ENCODE assay signal across 16 mouse cellular contexts in genomic region chr14:50955487-50955886, GRCm38 (mm10). TPM values are rescaled to one million over a fixed set of nuclear protein-coding genes. Genes with fewer than 3 reads are reported as not detected.
DNase-seq lines count a peak whose midpoint lies in the region; ATAC-seq and TF ChIP-seq lines count a peak whose summit lies in the region.
"Had no signal": no experiment of that assay in that cellular context is flagged by ENCODE, and none has a peak within 500 bp of the region (broad histone marks: within the 10 kb centered on the region; RNA-seq: fewer than 3 reads in every experiment).

No protein-coding gene starts in this region.

- H3K9me3 ChIP-seq in intestine, postnatal 0 days (ENCODE audit: control insufficient read depth): no peaks in the 10 kb centered on the region
- H3K9me3 ChIP-seq in intestine, embryonic 15.5 days: no peaks in the 10 kb centered on the region
- H3K9me3 ChIP-seq: forebrain, embryonic 13.5 days; hindbrain, embryonic 12.5 days; kidney, embryonic 15.5 days; megakaryocyte, embryonic 14.5 days had no signal

- peaks cover 9% of the 10 kb centered on the region; the same call in 1 of the 2 replicates for H3K36me3 ChIP-seq in intestine, postnatal 0 days (ENCODE audit: control insufficient read depth, insufficient read depth)
- H3K36me3 ChIP-seq in intestine, embryonic 15.5 days: no peaks in the 10 kb centered on the region
- H3K36me3 ChIP-seq in macrophage (ENCODE audit: inconsistent target): peaks cover 13% of the 10 kb centered on the region; the same call in 1 of the 2 replicates

- H3K27me3 ChIP-seq in intestine, postnatal 0 days (replicated peaks; ENCODE audit: control insufficient read depth, insufficient read depth, low read length): no peaks in the 10 kb centered on the region
- no peaks in the 10 kb centered on the region for H3K27me3 ChIP-seq in intestine, embryonic 15.5 days (replicated peaks)
- H3K27me3 ChIP-seq: forebrain, embryonic 13.5 days; hindbrain, embryonic 12.5 days; kidney, embryonic 15.5 days; megakaryocyte, embryonic 14.5 days had no signal

- no peak overlapping the region for H3K9ac ChIP-seq in intestine, postnatal 0 days (ENCODE audit: low read depth, low read length)
- no peak overlapping the region for H3K9ac ChIP-seq in intestine, embryonic 15.5 days
- H3K9ac ChIP-seq: hindbrain, embryonic 12.5 days; kidney, embryonic 15.5 days had no signal

- 0 out of 2 replicates have a peak, but pooled peaks have one; percentile 11 for ATAC-seq in frontal cortex, adult (ENCODE audit: low TSS enrichment)
- no peak for ATAC-seq in intestine, postnatal 0 days
- ATAC-seq in intestine, embryonic 15.5 days: no peak

- 85% methylated on average over 10 of the region's 10 CpGs for whole genome bisulfite sequencing in intestine, postnatal 0 days
- 91% methylated on average over 10 of the region's 10 CpGs for WGBS in intestine, embryonic 15.5 days
- 31% methylated on average over 10 of the region's 10 CpGs for WGBS in macrophage (ENCODE audit: missing documents)

- H3K4me3 ChIP-seq in intestine, postnatal 0 days (ENCODE audit: low read depth, low read length): no peak overlapping the region
- H3K4me3 ChIP-seq in intestine, embryonic 15.5 days (replicated peaks): no peak overlapping the region
- H3K4me3 ChIP-seq in brown adipose tissue, adult 24 weeks (ENCODE audit: insufficient read depth, low read depth, low read length): 0 out of 2 replicates have a peak overlapping the region, but pooled peaks have one; percentile 13
- H3K4me3 ChIP-seq in macrophage (ENCODE audit: inconsistent target): no peak overlapping the region; the same call in 1 of the 2 replicates
- H3K4me3 ChIP-seq: megakaryocyte, embryonic 14.5 days had no signal

- H3K4me1 ChIP-seq in intestine, postnatal 0 days (replicated peaks; ENCODE audit: control insufficient read depth, insufficient read depth, low read length): no peaks in the 10 kb centered on the region
- no peaks in the 10 kb centered on the region for H3K4me1 ChIP-seq in intestine, embryonic 15.5 days (replicated peaks)
- peaks cover 3% of the 10 kb centered on the region; the same call in 1 of the 2 replicates for H3K4me1 ChIP-seq in brown adipose tissue, adult 24 weeks (ENCODE audit: control insufficient read depth, insufficient read depth, insufficient read length, low read length)
- H3K4me1 ChIP-seq: hindbrain, embryonic 12.5 days; megakaryocyte, embryonic 14.5 days had no signal

- H3K4me2 ChIP-seq in intestine, postnatal 0 days (replicated peaks; ENCODE audit: low read depth): peak overlapping the region; percentile 55; the same call in 1 of the 2 replicates
- no peak overlapping the region for H3K4me2 ChIP-seq in intestine, embryonic 15.5 days (replicated peaks)

- no peak for TF ChIP-seq CTCF in intestine, postnatal 0 days (IDR thresholded peaks at IDR 0.05; ENCODE audit: low read depth)

- H3K79me2 ChIP-seq in macrophage (ENCODE audit: inconsistent target): no peaks in the 10 kb centered on the region

- no peak overlapping the region for H3K27ac ChIP-seq in intestine, postnatal 0 days (ENCODE audit: low read depth, low read length)
- no peak overlapping the region for H3K27ac ChIP-seq in intestine, embryonic 15.5 days
- H3K27ac ChIP-seq in brown adipose tissue, adult 24 weeks (replicated peaks; ENCODE audit: low read depth, low read length): peak overlapping the region; percentile 56
- H3K27ac ChIP-seq in macrophage: peak overlapping the region; percentile 17; the same call in 1 of the 2 replicates
- H3K27ac ChIP-seq: forebrain, embryonic 13.5 days; hindbrain, embryonic 12.5 days; kidney, embryonic 15.5 days had no signal

- DNase-seq in frontal cortex, postnatal 14 days (ENCODE audit: low spot score in 2 of 2): no peak
- no peak for DNase-seq in cerebellum, postnatal 25 days
- DNase-seq in left cerebral cortex, adult 8-10 months (ENCODE audit: low spot score in 2 of 2): no peak

RNA-seq across cellular contexts. Expression of gene Pnp2, which starts 0.3 kb away (rescaled TPM):
- polyA plus RNA-seq in intestine, postnatal 0 days (2015; fragmentation: Nextera tagmentation; extraction: Ambion mirVana): 32.3 and 32.5 TPM in 2 replicates
- polyA plus RNA-seq in intestine, embryonic 15.5 days (2015; fragmentation: Nextera tagmentation; extraction: Ambion mirVana): 2.6 and 3.0 TPM in 2 replicates
- 3.5 and 5.1 TPM in 2 replicates for polyA plus RNA-seq in brown adipose tissue, adult 24 weeks (2012; ENCODE audit: insufficient read depth, insufficient read length, missing spikeins)
- 10 to 100 TPM in 4 of 26 experiments, 1 to 10 TPM in 18, under 1 TPM in 1, not detected in 3; 0.82 to 12.5 (median 4.5) TPM for total RNA-seq in macrophage (2018; cell fraction: chromatin; rRNA removed)
- total RNA-seq in macrophage (2018; cell fraction: cytosol; rRNA removed): 10 to 100 TPM in 1 of 26 experiments, 1 to 10 TPM in 14, under 1 TPM in 11; 0.36 to 11.4 (median 4.0) TPM
- 10 to 100 TPM in 7 of 26 experiments, 1 to 10 TPM in 18, not detected in 1; 1.2 to 14.2 (median 4.2) TPM for total RNA-seq in macrophage (2018; cell fraction: nucleus; rRNA removed)
- polyA plus RNA-seq in macrophage (2018): 0.75 to 1.5 TPM (median 1.2 TPM) in 3 replicates
- total RNA-seq in left cerebral cortex, adult 8-10 months (2022): 1 to 10 TPM; 1.2 to 2.0 (median 1.4) TPM
- polyA plus RNA-seq: forebrain, embryonic 13.5 days; stomach, embryonic 14.5 days had no signal

RNA-seq across cellular contexts. Expression of gene Gm49342, which starts 11.2 kb away (rescaled TPM):
- not detected in 2 replicates for polyA plus RNA-seq in intestine, postnatal 0 days (2015; fragmentation: Nextera tagmentation; extraction: Ambion mirVana)
- polyA plus RNA-seq in intestine, embryonic 15.5 days (2015; fragmentation: Nextera tagmentation; extraction: Ambion mirVana): not detected in 2 replicates
- 11.9 and 19.3 TPM in 2 replicates for polyA plus RNA-seq in brown adipose tissue, adult 24 weeks (2012; ENCODE audit: insufficient read depth, insufficient read length, missing spikeins)
- total RNA-seq in macrophage (2018; cell fraction: chromatin; rRNA removed): 100 to 1,000 TPM in 4 of 26 experiments, 10 to 100 TPM in 21, 1 to 10 TPM in 1; 9.3 to 149 (median 66.7) TPM
- 100 to 1,000 TPM; 115 to 754 (median 414) TPM for total RNA-seq in macrophage (2018; cell fraction: cytosol; rRNA removed)
- 100 to 1,000 TPM in 8 of 26 experiments, 10 to 100 TPM in 13, 1 to 10 TPM in 1, not detected in 4; 5.0 to 237 (median 44.2) TPM for total RNA-seq in macrophage (2018; cell fraction: nucleus; rRNA removed)
- polyA plus RNA-seq in macrophage (2018): 224 to 377 TPM (median 317 TPM) in 3 replicates
- 10 to 100 TPM in 1 of 4 experiments, 1 to 10 TPM in 3; 6.5 to 18.1 (median 8.9) TPM for total RNA-seq in left cerebral cortex, adult 8-10 months (2022)
- polyA plus RNA-seq: forebrain, embryonic 13.5 days; heart, embryonic 11.5 days; hindbrain, embryonic 12.5 days; intestine, embryonic 14.5 days; kidney, embryonic 15.5 days; neural tube, embryonic 11.5 days; stomach, embryonic 14.5 days had no signal

RNA-seq across cellular contexts. Expression of gene Pnp, which starts 24.6 kb away (rescaled TPM):
- polyA plus RNA-seq in intestine, postnatal 0 days (2015; fragmentation: Nextera tagmentation; extraction: Ambion mirVana): 138 and 143 TPM in 2 replicates
- 96.6 and 99.1 TPM in 2 replicates for polyA plus RNA-seq in intestine, embryonic 15.5 days (2015; fragmentation: Nextera tagmentation; extraction: Ambion mirVana)
- 84.3 and 92.4 TPM in 2 replicates for polyA plus RNA-seq in brown adipose tissue, adult 24 weeks (2012; ENCODE audit: insufficient read depth, insufficient read length, missing spikeins)
- total RNA-seq in macrophage (2018; cell fraction: chromatin; rRNA removed): 100 to 1,000 TPM in 20 of 26 experiments, 10 to 100 TPM in 6; 59.3 to 486 (median 206) TPM
- total RNA-seq in macrophage (2018; cell fraction: cytosol; rRNA removed): 1,000 to 10,000 TPM in 1 of 26 experiments, 100 to 1,000 TPM in 25; 145 to 1,031 (median 495) TPM
- 100 to 1,000 TPM; 115 to 714 (median 460) TPM for total RNA-seq in macrophage (2018; cell fraction: nucleus; rRNA removed)
- 39.2 to 329 TPM (median 249 TPM) in 3 replicates for polyA plus RNA-seq in macrophage (2018)
- total RNA-seq in left cerebral cortex, adult 8-10 months (2022): 10 to 100 TPM; 10.4 to 17.7 (median 16.6) TPM

RNA-seq across cellular contexts. Expression of gene Pip4p1, which starts 24.8 kb away (rescaled TPM):
- polyA plus RNA-seq in intestine, postnatal 0 days (2015; fragmentation: Nextera tagmentation; extraction: Ambion mirVana): 51.2 and 51.4 TPM in 2 replicates
- 65.5 and 67.5 TPM in 2 replicates for polyA plus RNA-seq in intestine, embryonic 15.5 days (2015; fragmentation: Nextera tagmentation; extraction: Ambion mirVana)
- 44.2 and 46.1 TPM in 2 replicates for polyA plus RNA-seq in brown adipose tissue, adult 24 weeks (2012; ENCODE audit: insufficient read depth, insufficient read length, missing spikeins)
- 100 to 1,000 TPM in 24 of 26 experiments, 10 to 100 TPM in 2; 81.0 to 269 (median 166) TPM for total RNA-seq in macrophage (2018; cell fraction: chromatin; rRNA removed)
- 100 to 1,000 TPM in 17 of 26 experiments, 10 to 100 TPM in 9; 54.4 to 124 (median 104) TPM for total RNA-seq in macrophage (2018; cell fraction: cytosol; rRNA removed)
- total RNA-seq in macrophage (2018; cell fraction: nucleus; rRNA removed): 100 to 1,000 TPM; 107 to 285 (median 147) TPM
- 52.7 to 128 TPM (median 76.1 TPM) in 3 replicates for polyA plus RNA-seq in macrophage (2018)
- 100 to 1,000 TPM in 3 of 4 experiments, 10 to 100 TPM in 1; 92.6 to 121 (median 109) TPM for total RNA-seq in left cerebral cortex, adult 8-10 months (2022)

RNA-seq across cellular contexts. Expression of gene Apex1, which starts 30.7 kb away (rescaled TPM):
- polyA plus RNA-seq in intestine, postnatal 0 days (2015; fragmentation: Nextera tagmentation; extraction: Ambion mirVana): 71.0 and 74.1 TPM in 2 replicates
- 236 and 265 TPM in 2 replicates for polyA plus RNA-seq in intestine, embryonic 15.5 days (2015; fragmentation: Nextera tagmentation; extraction: Ambion mirVana)
- polyA plus RNA-seq in brown adipose tissue, adult 24 weeks (2012; ENCODE audit: insufficient read depth, insufficient read length, missing spikeins): 31.0 and 35.3 TPM in 2 replicates
- total RNA-seq in macrophage (2018; cell fraction: chromatin; rRNA removed): 10 to 100 TPM in 1 of 26 experiments, 1 to 10 TPM in 25; 1.3 to 13.7 (median 4.0) TPM
- 10 to 100 TPM; 14.0 to 29.3 (median 21.1) TPM for total RNA-seq in macrophage (2018; cell fraction: cytosol; rRNA removed)
- total RNA-seq in macrophage (2018; cell fraction: nucleus; rRNA removed): 10 to 100 TPM in 5 of 26 experiments, 1 to 10 TPM in 21; 3.2 to 20.0 (median 6.8) TPM
- 33.4 to 83.1 TPM (median 37.9 TPM) in 3 replicates for polyA plus RNA-seq in macrophage (2018)
- 10 to 100 TPM; 55.5 to 64.8 (median 60.2) TPM for total RNA-seq in left cerebral cortex, adult 8-10 months (2022)

Comparison
In these comparisons a context has a peak if more than half of its experiments do, and no peak if none do; other contexts are left out.
1. H3K27ac ChIP-seq: peak in brown adipose tissue, adult 24 weeks (single experiment) and macrophage (single experiment); none in intestine, postnatal 0 days (single experiment) and intestine, embryonic 15.5 days (single experiment).
2. RNA of gene Gm49342, which starts 11.2 kb away (polyA plus RNA-seq): 224 to 377 TPM in macrophage; 11.9 to 19.3 TPM in brown adipose tissue, adult 24 weeks, not detected in intestine, postnatal 0 days and not detected in intestine, embryonic 15.5 days; every median in the first group is over 10 times any median in the second.